Mouse (Mus musculus): ENCODE data around the gene Lrriq1. TPM values are rescaled to one million over a fixed set of nuclear protein-coding genes. Genes with fewer than 3 reads are reported as not detected.

Gene Lrriq1
- total RNA-seq (2021): not detected
- long read RNA-seq, experiment 1: 0 reads
- long read RNA-seq, experiment 2: 0 reads

DNA sequence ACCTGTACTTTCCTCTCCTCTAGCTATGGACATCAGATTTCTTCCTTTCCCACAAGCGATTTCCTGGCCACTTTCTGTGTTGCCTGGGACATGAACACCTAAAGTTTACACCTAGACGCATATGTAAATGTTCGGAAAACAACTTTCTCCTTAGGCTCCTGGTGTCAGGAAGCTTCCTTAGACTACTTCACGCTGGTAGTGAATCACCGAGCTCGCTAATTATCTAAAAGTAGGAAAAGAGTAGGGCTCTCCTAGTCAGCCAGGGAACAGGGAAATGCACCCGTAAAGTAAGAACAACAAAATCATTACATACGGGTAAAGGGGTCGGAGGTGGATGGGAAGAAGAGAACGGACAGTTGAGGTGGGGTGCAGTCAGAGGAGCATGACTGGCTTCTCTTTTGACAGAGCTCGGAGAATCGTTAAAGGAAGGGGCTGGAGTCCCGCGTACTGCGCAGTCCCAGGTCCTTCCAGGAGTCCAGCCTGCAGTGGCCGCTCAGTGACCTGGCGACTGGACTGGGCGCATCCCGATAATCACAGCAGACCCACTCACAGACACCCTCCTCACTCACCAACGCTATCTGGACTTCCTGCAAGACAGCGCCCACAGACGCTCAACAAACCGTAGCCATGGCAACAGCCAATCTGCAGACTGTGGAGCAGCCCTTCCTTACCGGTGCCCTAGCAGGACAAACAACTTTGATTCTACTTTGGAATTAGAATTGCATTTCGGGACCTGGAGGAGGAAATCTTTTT, at the start of gene Lrriq1:
TSS of gene Lrriq1 (minus strand) at position 616 of the 753 bp plus-strand sequence.
- DNase-seq: peak; percentile 24
- intact Hi-C loops (cut with DNase I; ENCODE audit: low total_unique reads): no loop called here

DNA sequence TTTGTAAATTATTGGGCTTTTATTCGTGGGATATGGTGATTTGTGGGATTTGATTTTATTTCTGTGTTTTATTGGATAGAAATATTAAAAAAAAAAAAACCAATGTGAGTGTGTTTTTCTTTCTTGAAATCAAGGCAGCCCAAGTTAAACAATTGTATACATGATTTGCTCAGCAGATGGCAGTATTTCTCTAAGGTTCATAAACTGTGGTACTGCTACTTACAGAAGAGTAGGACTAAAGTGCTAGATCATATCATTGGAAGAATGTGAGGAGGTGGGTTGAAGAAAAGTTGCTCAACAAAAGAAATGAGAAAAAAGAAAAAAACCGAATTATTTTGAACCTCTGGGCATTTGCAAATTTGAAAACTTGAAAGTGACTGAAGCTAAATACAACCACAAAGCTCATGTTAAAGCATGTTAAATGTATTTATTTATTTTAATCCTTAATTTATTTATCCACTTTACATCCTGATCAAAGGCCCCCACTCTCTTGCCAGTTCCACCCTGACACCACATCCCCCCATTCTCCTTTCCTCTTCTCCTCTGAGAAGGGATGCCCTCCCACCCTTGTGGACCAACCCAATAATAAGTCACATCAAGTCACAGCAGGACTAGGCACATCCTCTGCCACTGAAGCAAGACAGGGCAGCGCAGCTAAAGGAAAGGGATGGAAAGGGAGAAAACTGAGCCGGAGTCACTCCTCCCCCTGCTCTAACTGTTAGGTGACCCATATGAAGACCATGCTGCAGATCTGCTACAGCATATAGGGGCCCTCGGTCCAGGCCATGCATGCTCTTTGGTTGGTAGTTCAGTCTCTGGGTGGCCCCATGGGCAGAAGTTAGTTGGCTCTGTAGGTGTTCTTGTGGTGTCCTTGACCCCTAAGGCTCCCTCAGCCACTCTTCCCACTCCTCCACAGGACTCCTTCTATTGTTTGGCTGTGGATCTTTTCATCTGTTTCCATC, 18.0 kb upstream of the Lrriq1 start:
- intact Hi-C loops (cut with DNase I; ENCODE audit: low total_unique reads): loop anchor here (5.0 kb wide), 1 partner anchor 148 kb away; no protein-coding TSS in a partner anchor

DNA sequence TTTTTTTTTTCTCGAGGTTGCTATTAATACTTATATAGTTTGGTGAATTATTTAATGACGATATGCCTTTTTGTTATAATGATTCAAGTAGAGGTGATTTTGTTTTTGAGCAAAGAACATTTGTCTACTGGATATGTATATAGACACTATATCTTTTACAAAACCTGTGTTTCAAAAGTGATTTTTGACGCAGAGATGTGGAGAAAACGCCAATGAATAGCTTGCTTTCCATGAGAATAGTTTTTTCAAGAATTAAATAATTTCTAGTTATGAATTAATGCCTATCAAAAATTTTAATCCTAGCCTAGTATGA, 294 bp upstream of the Lrriq1 start:
- intact Hi-C loops (cut with DNase I; ENCODE audit: low total_unique reads): no loop called here
- no peak for DNase-seq

More for the DNA sequence above, 18.0 kb upstream of the Lrriq1 start:
- no peak for DNase-seq

DNA sequence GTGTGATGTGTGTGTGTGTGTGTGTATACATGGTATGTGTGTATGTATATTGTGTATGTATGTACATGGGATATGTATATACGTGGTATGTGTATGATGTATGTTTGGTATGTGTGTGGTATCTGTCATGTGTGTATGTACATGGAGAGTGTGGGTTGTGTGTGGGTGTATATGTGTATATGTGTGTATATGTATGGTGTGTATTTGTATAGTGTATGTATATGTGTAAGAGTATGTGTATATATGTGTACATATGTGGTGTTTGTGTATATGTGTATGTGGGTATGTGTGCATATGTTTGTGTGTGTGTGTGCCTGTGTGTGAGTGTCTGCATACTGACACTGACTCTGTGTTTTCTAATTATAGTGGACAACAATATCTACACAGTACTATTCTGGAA, 9.5 kb downstream of the Lrriq1 start:
- intact Hi-C loops (cut with DNase I; ENCODE audit: low total_unique reads): no loop called here

DNA sequence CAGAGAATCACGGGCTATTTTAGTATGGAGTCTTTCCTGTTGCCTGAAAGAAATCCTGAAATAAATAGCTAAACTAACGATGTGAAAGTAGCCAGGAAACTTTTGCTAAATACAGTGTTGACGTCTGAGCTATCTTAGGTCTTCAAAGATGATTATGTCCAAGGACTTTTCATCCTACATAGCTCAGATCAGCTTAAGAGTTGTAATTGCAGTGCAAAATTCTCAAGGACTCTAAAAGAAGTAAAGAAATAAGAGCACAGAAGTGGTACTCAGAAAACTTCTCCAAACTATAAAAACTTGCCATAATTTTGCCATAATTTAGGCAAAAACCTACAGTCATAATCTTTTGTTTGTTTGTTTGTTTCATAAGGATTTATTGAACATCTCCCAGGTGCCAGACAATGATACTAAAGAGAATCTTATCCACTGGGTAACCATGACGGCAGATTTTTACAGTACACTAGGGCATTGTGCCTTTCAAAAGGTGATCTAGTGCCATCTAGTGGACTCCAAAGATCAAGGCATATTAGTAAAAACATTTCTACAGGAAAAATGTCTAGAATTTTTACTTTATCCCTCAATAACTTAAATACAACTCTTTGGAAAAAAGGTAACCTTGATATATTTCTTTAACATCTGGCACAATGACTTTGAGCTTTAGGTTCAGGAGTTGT, 41.3 kb downstream of the Lrriq1 start:
- DNase-seq: no peak
- intact Hi-C loops (cut with DNase I; ENCODE audit: low total_unique reads): no loop called here

More for the DNA sequence above, 9.5 kb downstream of the Lrriq1 start:
- DNase-seq: no peak

DNA sequence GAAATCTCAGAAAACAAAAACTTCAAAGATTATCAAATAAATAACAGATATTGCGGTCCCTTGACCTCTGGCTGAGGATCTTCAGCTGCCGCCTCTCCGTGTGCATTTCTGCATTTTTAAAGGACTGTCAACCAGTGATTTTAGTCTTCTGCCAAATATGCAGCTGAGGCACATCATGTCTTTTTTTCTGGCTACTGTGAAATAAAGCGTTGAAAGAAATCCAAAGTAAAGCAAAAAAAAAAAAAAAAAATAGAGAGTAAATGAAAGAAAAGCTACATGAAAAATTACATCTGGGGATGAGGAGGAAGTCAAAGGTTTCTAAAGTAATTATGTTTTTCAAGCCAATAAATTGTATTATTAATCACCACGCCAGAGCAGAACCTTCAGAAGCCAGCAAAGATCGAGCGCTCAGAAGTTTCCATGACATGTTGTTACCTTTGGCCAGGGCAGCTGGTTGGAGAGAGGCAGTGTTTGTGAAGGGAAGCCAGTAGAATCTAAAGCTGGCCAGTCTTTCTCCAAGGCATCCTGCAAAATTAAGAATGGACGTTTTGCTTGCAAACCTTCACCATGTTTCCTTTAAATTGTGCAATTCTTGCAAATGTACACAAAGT, 90.2 kb downstream of the Lrriq1 start:
- intact Hi-C loops (cut with DNase I; ENCODE audit: low total_unique reads): no loop called here
- no peak for DNase-seq

DNA sequence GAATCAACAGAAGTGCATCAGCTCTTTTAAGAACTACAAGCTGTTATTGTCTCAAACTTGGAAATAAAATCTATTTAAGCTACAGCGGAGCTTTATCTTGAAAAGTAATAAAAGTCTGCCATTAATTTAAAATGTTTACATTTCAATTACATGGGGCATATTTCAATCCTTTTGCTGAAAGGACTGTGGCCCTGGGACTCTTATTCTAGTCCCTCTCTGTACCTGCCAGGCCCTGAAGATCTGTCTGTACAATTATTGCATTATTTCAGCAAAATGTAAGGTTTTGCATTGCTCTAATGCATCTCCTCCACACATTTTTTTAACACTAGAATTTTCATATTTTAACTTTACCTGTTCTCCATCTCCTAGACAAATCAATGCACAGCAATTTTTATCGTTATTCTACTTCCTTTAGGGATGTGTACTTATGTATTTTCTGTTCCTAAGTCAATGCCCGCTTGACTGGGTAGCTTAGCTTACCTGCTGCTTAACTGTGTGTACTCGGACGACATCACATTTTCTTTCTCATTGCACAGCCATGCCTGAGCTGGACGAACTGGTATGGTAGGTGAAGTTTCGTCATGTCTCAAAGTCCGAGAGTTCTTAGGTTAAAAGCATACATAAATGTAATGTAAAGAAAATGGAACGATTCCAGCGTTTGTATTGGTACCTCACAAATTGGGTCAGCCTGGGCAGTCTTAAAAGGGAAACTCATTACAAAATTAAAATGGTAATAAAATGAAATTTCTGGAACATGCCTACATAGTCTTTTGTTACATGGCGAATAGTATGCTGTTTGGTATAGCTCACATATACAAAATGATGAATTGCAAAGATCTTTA, 91.0 kb downstream of the Lrriq1 start:
- intact Hi-C loops (cut with DNase I; ENCODE audit: low total_unique reads): no loop called here
- DNase-seq: no peak

DNA sequence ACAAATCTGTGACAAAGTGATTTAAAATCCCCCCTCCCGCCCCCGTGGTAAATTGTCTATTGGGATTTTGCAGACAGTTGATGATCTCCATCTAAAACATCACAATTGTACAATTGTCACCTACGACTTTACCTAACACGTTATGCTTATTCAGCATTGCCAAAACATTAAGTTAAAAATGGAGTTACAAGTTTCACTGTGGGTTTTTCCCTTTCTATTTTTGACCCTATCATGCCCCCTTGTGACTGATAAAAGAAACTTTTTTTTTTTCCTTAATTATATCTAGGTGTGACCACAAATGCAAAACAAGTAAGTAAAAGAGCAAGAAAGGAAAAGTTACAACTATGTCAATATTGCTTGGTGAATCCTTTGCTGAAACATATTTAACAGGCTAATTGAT, 93.6 kb downstream of the Lrriq1 start:
- intact Hi-C loops (cut with DNase I; ENCODE audit: low total_unique reads): no loop called here
- DNase-seq: no peak

DNA sequence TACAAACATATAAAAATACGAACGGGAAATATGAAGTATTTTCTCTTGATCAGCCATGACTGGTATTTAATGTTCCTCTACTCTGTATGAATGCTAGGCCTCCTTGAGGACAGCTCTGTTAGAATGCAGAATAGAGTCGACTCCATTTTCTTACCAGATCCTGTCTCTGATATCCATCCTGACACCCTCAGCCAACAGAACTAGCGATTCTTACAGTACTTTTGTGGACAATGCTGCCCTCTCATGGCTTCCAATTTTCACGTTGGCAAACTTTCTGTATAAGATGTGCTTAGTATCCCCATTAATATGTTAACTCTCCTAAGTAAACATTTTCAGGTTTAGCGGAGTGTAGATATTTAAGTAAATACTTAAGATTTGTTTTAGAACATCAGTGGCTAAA, 94.6 kb downstream of the Lrriq1 start:
- no peak for DNase-seq
- intact Hi-C loops (cut with DNase I; ENCODE audit: low total_unique reads): no loop called here

DNA sequence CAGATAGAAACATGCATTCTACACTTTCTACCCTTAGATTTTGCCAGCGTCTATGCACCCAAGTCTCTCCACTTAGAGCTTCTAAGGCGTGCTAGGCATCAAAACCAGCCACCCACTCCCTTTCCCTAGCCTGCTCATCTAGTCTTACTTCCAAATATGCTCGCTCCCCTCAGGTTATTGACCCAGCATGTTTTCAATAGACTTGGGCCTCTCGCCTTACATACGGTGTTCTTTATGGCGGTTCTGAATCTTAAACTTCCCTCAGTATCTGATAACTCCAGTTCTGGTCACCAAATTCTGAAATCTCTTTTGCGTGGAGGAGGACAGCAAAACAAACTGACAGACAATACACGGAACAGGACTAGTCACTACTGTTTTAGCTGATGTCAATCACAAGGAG, 95.5 kb downstream of the Lrriq1 start:
- intact Hi-C loops (cut with DNase I; ENCODE audit: low total_unique reads): no loop called here
- DNase-seq: no peak

DNA sequence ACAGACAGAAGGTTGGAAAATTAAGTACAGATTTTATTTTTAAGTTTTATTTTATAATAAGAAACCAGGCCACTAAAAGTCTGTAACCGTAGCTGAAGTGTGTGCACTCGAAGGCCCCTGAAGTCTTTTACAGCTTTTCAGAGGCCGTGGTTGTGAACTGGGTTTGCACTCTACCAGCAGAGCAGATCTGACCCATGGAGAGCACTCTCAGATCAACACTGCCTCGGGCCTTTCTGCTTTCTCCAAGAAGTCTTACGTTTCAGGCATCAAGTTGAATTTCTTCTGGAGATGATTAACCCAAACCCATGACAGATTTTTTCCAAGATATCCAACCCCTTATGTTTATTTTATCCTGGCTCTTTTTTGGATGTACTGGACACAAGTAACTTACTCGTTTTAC, 121.5 kb downstream of the Lrriq1 start:
- intact Hi-C loops (cut with DNase I; ENCODE audit: low total_unique reads): no loop called here
- no peak for DNase-seq

DNA sequence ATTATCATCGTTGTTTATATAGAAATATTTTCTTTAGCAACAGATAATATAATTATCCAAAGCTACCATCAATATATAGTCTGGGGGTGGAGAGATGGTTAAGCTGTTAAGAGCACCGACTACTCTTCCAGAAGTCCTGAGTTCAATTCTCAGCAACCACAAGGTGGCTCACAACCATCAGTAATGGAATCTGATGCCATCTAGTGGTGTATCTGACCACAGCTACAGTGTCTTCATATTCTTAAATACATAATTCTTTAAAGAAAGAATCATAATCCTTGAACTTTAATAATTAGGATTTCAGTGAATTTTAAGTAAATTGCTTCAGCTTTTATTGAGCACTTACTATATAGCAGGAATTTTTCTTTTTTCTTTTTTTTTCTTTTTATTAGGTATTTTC, 128.0 kb downstream of the Lrriq1 start:
- intact Hi-C loops (cut with DNase I; ENCODE audit: low total_unique reads): no loop called here
- no peak for DNase-seq

DNA sequence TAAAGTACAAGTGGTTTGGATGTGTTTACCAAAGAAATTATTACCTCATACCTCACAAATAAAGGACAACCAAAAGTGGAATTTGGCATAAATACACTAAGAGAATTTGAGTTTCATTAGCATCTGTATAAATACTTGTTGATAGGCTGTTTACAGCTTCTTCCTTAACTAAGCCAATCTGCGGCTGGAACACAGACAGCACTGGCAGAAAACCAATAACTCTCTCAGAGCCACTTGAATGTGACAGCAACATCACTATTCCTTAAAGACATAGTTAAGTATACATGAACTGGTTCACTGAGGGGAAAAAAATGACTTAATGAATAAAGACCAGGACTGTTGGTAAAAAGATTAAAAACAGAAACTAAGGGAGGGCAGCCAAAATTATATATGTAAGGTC, 150.0 kb downstream of the Lrriq1 start:
- intact Hi-C loops (cut with DNase I; ENCODE audit: low total_unique reads): no loop called here
- DNase-seq: no peak

DNA sequence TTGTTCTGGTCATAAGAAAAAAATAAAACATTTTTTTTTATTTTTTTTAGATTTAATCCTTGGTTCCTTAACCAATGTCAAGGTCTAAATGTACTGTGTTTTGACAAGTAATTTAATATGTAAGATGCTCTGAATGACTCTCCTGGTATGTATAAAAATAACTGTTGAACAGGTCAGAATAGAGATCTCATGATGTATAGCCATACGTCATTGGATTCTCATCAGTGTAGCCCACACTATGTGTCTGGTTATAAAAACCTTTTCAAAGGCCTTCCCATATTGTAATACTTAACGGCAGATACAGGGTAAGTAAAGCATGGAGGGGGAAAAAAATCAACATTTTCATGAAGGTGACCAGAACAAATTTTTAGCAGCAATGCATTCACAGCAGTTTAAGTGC, 186.5 kb downstream of the Lrriq1 start:
- no peak for DNase-seq
- intact Hi-C loops (cut with DNase I; ENCODE audit: low total_unique reads): no loop called here

DNA sequence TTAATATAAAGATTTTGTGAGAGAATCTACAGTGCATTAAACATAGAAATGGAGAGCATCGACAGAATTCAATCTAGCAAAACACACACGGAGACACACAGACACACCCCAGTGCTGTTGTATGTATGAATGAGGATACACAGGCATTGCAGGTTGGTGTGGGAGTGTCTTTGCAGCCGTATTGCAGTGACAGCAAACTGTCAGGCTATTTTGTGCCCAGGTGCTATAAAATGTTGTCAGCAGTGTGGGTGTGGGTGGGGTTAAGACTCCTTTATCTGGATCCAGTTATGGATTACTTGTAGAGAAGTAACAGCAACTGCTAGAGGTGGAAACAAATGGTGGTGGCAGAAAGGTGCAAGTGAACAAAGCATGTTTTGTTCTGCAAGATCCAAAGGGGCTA, 189.5 kb downstream of the Lrriq1 start:
- intact Hi-C loops (cut with DNase I; ENCODE audit: low total_unique reads): no loop called here
- DNase-seq: no peak

DNA sequence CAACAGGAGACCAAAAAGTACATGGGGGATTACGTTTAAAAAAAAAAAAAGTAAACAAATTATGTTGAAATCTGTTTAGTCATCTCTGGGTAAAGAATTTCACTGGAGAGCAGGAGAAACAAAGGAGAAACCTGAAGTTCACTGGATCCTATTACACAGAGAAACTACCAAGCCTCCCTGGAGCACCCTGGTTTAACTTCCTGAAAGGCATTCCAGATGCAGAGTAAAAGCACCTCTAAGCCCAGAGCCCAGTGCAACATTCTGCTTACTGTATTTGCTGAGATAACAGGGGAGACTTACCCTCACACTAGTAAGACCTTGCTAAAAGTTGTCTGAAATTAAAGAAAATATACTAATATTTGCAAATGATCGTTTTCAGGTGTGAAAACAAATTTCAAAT, 191.1 kb downstream of the Lrriq1 start:
- intact Hi-C loops (cut with DNase I; ENCODE audit: low total_unique reads): no loop called here
- DNase-seq: no peak

DNA sequence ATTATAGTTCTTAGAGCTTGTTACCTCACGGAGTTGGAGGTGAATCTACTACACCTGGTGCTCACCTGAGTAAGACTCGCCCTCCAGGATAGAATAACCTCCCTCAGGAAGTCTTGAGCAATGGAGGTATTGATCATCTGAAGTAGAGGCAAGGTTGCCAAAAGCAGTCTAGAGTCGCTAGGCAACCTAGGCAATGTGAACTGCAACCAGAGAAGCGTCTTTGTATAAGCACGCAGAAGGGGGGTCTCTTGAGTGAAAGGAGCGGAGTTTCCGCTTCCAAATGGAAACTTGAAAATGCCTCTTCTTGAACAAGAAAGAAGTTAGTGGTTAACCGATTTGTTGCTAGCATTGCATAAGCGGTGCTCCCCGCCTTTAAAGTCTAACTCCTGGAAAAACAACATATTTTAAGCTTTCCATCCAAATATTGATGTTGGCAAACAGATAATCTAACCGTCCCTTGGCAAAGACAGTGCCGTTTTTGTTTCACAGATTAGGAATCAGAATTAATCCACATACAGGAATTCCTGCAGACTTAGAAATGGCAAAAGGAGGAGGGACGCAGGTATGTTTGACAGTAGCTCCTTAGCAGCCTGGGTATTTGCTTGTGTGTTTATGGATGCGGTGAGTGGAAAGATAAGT, 201.0 kb downstream of the Lrriq1 start:
- no peak for DNase-seq
- intact Hi-C loops (cut with DNase I; ENCODE audit: low total_unique reads): no loop called here

DNA sequence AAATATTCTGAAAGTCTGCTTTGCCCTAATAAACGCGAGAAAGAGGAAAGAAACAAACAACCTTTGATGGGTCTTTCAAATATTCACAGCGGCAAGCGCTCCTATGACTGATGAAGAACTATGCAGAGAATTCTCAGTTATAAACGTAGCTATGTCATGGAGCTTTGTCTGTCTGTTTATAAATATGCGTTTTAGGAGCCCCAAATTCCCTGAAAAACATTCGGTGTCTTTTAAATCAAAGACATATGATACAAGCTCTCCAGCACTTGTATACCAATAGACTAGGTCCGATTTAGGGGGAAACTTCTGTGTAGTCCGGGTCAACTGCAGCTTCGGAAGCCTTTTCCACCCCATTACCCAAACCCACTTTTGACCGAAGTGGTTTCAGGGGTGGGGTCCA, 205.2 kb downstream of the Lrriq1 start:
- intact Hi-C loops (cut with DNase I; ENCODE audit: low total_unique reads): no loop called here
- no peak for DNase-seq
